Mouse (Mus musculus): ENCODE measurements at regions not wholly inside any gene's neighbourhood (a gene's known extent, or its start where the extent isn't known, plus 50 kb on each side); places are given as distances from the start of the nearest gene placed in this dataset.
"Not testable (repeated sequence)": the region's sequence is repeated elsewhere in the genome, so short reads cannot be mapped to it uniquely, and the experiment has no call there.

GRCm38 (mm10) chr16:51169294-51169693 lies 578.3 kb upstream of the Ccdc54 start:
- no peak for DNase-seq (ENCODE audit: low spot score)

GRCm38 (mm10) chr16:51160768-51161167 lies 569.8 kb upstream of the Ccdc54 start:
- DNase-seq (ENCODE audit: low spot score) = no peak

GRCm38 (mm10) chr16:51138575-51138974 lies 547.6 kb upstream of the Ccdc54 start:
- DNase-seq (ENCODE audit: low spot score) = no peak

GRCm38 (mm10) chr16:51119835-51120234 lies 528.9 kb upstream of the Ccdc54 start:
- DNase-seq (ENCODE audit: low spot score) = no peak

DNA sequence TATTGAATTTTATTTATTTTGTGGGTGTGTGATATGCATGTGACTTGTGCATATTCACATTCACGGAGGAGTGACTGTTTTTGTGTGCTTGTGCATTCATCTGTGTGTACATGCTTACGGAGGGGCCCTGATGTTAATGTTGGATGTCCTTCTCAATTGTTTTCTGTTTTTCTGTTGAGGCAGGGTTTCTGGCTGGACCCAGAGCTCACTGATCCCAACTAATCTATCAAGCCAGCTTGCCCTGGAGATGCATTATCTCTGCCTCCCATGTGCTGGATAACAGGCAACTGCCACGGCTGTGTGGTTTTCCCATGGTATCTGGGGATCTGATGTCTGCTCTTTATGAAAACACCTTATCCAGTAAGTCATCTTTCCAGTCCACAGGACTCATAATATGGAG lies 527.4 kb upstream of the Ccdc54 start:
- DNase-seq (ENCODE audit: low spot score) = no peak

DNA sequence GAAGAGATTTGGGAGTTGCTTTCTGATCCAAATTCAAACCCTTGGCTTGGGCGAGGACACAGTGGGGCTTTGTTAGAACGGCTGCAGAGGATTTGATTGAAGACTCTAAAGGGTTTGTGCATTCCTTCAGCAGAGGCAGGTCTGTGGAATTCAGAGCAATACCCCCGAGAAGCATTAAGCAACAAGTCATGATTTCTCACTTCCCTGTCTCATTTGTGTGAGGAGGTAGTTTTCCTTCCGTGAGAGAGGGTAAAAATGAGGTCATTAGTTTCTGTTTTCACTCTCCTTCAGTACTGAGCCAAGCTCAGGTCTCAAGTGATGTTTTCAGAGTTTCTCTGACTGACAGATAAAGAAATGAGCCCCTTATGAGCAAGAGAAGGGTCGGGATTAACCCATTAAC lies 526.9 kb upstream of the Ccdc54 start:
- DNase-seq (ENCODE audit: low spot score) = no peak

DNA sequence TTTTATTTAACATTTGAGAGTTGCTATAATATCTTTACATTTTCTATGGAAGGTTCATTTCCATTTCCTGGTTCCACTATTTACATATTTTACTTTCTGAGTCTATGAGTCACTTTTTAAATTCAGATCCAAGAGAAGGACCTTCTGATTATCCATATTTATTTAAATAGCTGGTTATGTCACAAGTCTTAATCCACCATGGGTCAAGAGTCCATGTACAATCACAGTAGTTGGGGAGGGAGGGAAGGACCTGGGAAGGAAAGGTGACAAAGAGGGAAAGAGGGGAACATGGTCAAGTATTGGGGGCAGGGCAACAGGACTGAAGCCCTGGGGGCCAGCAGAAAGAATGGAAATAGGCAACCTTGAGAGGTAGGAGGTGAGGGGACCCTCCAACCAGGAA lies 518.9 kb upstream of the Ccdc54 start:
- DNase-seq (ENCODE audit: low spot score) = no peak

DNA sequence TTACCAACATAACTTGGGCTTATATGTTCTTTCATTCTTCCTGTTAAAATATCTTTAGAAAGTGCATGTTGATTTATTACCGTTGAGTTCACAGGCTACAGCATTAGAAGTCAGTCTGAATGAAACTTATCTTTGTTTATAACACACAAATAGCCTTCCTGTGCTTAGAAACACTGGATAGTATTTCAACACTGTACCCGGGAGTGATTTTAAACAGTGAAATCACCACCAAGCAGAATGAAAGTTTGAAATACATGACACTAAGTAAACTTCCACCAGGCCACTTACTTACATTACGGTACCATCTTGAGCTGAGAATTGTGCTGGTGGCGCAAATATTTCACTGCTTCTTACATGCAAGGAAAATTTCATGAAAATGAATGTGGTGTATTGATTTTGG lies 516.5 kb upstream of the Ccdc54 start:
- DNase-seq (ENCODE audit: low spot score) = no peak

DNA sequence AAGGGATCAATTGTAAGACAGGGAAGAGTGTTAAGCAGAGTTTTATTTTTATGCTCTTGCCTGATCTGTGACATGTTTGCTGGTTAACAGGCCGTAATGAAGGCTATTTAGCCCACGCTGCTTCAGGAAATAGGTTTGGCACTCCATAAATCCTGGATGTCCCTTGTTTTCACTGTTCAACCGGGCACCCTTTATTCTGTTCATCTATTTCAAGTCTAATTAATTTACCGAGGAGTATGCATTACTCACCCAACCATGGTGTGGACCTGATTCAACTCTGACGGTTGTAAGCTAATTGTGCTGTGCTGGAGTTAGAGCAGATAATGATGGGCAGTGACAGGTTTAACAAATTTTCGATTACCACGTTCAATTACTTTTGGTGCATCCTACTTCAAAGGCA lies 495.6 kb upstream of the Ccdc54 start:
- DNase-seq (ENCODE audit: low spot score) = no peak

DNA sequence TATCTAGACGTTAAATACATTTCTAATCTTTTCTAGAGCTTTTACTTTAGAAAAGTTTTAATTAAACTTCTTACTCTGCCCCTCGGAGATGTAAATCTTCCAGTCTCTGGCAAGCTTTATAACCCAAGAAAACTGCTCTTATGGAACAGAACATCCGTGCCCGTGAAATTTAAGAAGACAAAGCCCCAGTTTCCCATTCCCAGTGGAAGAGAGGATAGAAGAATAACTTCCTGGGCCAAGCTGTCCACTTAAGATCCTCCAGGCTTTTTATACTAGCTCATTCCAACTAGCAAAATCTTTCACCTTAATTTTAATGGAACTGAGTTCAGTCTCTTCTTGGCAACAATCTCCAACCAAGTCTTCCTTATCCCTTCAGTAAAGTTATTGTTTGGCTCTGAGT lies 489.2 kb upstream of the Ccdc54 start:
- no peak for DNase-seq (ENCODE audit: low spot score)

DNA sequence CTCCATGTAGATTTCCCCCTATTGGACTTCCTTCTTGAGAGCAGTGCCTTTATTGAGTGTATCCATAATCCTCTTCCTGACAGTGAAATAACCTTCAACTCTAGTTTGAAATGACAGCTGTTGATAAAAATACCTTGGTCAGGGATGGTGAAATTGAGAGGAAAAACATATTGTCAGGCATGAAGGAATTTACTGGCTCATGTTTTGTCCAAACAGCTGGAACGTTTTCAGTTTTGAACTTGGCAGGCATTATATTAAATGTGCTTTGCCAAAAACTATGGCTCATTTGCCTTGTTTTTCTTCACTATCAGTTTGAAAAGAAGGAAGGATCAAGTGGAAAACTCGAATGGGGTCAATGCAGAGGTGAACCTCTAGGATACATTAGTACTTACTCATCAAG lies 457.7 kb upstream of the Ccdc54 start:
- DNase-seq (ENCODE audit: low spot score) = no peak

DNA sequence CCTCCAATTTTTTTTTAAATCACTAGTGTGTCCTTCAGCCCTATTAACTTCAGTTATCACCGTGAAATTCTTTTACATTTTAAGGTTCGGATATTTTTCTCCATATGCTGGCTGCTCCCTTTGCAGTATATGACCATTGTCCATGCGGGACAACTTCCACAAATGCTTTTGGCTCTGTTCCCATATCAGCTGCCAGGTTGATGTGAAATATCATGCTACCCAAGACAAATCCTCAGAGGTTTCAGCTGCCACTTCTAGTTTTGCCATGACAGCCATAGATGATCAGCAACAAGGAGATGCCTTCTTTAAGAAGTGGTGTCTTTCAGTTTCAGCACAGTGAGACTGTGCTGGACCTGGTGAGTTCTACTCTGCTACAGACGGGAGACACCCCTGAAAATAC lies 457.2 kb upstream of the Ccdc54 start:
- no peak for DNase-seq (ENCODE audit: low spot score)

DNA sequence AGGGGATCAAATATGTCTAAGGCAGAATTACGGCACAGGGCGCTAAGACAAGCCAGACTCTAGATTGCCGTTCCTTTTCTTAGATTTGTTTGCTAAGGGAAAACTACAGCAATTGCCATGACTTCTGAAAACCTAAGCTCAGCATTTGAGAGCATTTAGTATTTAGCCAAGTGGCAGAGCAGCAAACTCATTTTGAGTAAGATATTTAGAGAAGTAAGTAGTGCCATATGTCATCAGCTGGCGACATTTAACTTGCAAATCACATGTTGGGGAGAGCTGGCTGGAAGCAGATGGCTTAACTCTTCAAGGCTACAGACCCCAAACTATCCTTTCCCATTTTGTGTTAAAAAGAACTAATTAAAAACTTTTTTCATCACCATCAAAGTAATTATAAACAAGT lies 450.4 kb upstream of the Ccdc54 start:
- no peak for DNase-seq (ENCODE audit: low spot score)

DNA sequence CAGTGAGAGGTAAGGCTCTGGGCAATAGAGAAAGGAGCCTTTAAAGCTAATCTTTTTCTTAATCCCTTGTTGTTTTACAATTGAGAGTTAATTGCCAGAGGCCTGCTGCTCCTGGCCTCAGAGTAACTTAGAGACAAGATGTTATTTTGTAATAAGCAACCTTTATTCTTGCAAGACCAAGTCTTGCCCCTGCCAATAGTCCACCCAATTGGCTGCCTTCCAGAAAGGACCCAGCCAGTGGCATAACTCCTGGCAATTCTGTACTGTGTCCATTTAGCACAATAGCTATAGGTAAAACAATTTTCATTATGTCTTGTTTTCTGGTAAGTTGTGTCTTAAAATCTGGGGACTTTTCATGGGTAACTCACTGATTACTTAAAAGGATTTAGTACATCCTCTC lies 411.9 kb upstream of the Ccdc54 start:
- DNase-seq (ENCODE audit: low spot score) = peak; percentile 5

DNA sequence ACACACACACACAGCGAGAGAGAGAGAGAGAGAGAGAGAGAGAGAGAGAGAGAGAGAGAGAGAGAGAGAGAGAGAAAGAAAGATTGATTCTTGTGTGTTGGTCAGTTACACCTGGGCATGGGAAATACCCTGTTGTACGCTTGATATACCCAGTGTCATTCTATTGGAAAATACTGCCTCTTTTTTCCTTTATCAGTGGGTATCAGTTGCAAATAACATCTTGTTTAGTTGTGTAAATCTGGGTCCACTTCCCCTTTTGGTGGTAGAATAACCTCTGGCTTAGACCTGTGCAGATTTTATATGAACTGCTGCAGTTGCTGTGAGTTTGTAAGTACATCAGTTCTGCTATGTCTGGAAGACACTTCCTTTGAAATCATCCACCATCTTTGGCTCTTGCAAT lies 373.4 kb upstream of the Ccdc54 start:
- DNase-seq (ENCODE audit: low spot score) = no peak

DNA sequence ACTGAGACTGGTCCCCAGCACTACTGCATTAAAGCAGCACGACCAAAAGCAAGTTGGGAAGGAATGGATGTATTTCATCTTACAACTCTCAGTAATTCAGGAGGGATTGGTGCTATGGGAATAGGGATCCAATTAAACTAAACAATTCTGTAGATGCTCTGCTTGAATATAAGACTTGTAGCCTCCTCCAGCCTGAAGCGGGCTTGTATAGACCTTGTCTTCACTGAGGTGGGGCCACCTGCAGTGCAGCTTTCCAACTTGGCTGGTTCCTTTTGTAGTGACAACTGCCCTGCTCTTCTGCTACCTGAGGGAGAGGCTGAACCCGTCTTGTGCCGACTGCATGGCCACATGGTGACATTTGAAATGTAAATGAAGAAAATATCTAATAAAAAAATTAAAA lies 353.1 kb upstream of the Ccdc54 start:
- no peak for DNase-seq (ENCODE audit: low spot score)

- DNase-seq (ENCODE audit: low spot score) = not testable (repeated sequence)
Observed at GRCm38 (mm10) chr16:50943581-50943980, 352.6 kb upstream of the Ccdc54 start.

DNA sequence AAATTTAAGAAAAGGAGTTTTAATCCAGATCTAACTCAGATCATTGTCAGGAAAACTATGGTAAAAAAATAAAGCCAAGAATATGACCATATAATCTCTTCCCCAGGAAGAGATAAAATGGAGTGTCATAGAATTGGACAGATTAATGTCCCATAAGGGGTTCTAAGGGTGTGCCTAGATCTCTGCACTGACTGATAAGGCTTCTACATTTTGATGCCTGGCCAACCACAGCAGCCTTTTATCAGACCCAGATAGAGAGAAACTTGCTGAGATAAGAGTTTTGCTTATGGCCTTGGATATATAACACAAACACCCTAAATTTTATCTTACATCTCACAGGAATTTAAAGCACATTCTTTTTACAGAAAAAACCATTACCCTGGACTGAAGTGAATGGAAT lies 351.3 kb upstream of the Ccdc54 start:
- DNase-seq (ENCODE audit: low spot score) = no peak

DNA sequence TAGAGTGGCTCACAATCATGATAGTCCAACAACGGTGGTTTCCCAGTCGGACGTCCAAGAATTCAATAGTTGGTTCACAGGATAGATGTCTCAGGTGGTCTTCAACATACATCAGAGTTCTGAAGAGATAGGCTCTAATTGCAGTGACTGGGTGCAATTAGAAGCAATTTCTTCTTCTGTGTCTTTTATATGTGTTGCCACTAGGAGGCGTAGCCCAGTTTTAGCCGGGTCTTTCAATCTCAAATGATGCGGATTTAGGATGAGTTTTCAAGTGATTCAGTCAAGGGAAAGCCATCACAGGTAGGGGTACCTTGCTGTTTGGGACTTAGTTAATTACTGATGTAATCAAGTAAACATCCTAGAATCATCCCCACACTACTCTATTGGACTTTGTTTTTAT lies 348.4 kb upstream of the Ccdc54 start:
- DNase-seq (ENCODE audit: low spot score) = no peak

DNA sequence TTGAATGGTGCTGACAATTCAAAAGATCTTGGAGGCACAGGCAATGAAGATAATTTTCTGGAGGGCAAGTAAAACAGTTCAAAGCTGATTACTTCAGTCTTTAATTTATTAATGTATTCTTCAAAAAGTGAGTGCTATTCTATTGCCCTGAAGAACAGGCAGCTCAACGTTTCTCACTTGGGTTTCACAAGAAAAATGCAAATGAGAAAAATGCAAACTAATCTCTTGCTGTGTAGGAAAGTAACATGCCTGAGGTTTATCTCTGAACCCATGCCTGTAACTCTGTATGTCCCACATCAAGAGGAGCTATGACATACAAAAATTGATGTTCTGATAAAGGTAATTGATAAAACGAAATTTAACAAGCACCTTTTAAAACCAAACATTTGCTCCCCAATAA lies 316.8 kb upstream of the Ccdc54 start:
- DNase-seq (ENCODE audit: low spot score) = no peak

GRCm38 (mm10) chr16:50899151-50899550 lies 308.2 kb upstream of the Ccdc54 start:
- DNase-seq (ENCODE audit: low spot score) = no peak

GRCm38 (mm10) chr16:50877926-50878325 lies 287.0 kb upstream of the Ccdc54 start:
- no peak for DNase-seq (ENCODE audit: low spot score)

DNA sequence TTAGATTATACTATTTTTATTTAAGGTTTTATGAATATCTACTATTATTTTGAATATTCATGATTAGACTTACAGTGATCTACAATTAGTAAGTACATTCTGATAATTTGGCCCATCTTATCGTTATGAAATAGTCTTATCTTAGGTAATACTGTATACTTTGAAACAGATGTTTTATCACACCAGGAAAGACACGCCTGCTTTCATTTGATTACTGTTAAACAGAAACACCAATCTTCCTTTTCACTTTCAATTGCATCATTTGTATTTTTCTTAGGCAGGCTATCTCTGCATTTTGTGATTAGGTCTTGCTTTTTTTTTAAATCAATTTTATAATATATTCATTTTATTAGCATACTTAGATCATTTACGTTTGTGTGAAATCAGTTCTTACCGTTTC lies 280.4 kb upstream of the Ccdc54 start:
- DNase-seq (ENCODE audit: low spot score) = no peak

DNA sequence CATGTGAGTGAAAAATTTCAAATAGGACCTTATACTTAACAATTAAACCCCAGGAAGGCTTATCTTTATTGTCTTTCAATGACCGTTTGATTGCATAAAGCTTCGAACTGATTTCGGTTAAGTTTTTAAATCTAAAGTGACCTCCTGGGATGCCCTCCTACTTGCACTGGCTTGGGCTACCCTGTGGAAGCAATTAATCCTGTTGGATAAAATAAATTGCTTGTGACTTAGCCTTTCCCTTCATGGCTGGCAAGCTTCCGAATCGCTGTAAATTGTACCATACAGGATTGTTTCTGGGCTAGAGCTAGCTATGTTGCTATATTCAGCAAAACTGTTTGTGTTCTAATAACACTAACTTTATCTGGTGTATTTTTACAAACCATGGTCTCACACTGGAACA lies 272.6 kb upstream of the Ccdc54 start:
- no peak for DNase-seq (ENCODE audit: low spot score)

DNA sequence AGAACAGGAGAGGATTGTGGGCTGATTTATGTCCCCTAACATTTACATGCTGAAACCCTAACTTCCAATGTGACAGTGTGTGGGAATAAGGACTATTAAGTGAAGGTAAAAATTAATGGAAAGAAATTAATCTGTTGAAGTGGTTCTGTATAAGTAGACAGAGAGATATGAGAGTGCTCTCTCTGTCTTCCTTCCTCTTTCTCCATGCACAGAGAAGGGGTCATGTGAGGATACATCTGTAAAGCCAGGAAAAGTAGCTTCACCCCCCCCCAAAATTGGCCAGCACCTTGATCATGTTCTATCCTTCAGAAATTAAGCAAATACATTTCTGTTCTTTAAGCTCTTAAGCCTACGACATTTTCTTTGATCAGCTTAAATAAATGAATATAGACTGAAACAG lies 268.6 kb upstream of the Ccdc54 start:
- no peak for DNase-seq (ENCODE audit: low spot score)
